Mouse (Mus musculus) NIH3T3 (cell line): ENCODE measurements at regions not wholly inside any gene's neighbourhood (a gene's known extent, or its start where the extent isn't known, plus 50 kb on each side); places are given as distances from the start of the nearest gene placed in this dataset.

Experiments used
- DNase-seq: peaks from one replicate; pipeline ENCODE4 v3.0.0-alpha.2; 2012; ENCODE audit warnings: low read depth

- no peak for DNase-seq
Measured at GRCm38 (mm10) chr15:52783940-52784339, 1100.8 kb upstream of the Gm7489 start.

GRCm38 (mm10) chr15:52785196-52785595 is 1099.5 kb upstream of the Gm7489 start:
- DNase-seq, result no peak

DNA sequence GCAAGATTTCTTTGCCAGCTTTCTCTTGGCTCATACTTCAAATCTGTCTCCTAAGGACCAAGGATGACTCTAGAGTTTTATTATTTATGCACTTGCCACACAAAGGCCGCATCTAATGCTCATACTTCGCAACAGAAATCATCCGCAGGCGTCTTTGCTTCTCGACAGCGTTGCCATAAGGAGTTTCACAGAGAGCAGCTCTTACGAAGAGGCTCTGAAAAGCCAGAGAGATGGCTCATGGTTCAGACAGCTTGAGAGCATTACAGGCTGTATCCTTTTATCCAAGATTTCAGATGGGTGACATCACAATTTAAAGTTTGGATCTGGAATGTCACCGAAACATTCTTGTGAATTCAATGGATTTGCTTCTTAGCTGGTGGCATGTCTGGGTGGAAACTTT is 1098.7 kb upstream of the Gm7489 start:
- no peak for DNase-seq

DNA sequence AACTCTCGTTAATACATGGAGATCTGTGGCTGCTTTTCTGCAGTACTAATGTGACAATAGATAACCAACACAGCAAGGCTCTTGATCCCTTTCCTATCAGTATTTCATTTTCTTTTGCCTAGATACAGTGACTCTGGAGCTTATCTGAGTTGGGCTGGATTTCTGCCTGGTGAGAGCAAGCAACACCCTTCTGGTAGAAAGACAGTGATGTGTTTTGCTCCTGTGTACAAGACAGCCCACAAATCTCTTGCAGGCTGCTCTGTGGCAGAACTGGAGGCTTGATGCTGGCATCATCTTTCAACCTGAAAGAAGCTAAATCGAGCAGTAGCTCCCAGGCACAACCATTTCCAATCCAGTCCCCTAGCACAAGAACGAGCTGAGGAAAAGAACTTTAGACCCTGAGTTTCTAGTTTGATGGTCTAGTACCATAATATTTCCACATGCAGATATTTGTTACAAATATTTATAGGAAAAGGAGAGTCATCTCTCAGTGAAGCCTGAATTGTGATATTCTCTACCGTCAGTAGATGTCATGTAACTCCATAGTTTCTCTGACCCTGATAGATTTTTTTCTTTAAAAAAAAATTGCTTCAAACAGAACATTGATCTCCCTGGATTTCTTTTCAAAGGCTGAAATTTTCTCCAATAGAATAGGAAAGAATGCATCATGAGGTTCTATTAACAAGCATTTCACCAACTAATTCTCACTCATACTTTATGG is 1079.1 kb upstream of the Gm7489 start:
- DNase-seq, result peak; percentile 12

DNA sequence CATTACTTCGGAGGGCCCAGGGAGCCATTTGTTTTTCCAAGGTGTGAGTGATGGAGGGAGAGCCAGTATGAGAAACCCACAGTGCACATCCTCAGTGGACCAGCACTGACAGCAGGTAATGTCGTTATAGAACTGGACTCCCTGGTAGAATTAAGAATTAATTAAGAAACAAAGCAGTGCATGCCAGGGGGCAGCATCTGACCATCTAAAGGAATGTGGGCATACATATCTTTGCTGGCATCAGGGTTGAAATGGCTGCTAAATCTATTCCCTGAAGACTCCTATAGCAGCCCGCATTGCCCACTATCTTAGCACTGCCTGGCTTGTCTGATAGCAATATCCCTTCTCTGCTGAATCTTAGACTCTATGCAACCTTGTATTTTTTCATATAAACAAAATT is 1076.1 kb upstream of the Gm7489 start:
- DNase-seq, result peak; percentile 42

- DNase-seq, result no peak
Measured at GRCm38 (mm10) chr15:52820796-52821195, 1063.9 kb upstream of the Gm7489 start.

GRCm38 (mm10) chr15:52836896-52837295 is 1047.8 kb upstream of the Gm7489 start:
- DNase-seq, result peak; percentile 37

DNA sequence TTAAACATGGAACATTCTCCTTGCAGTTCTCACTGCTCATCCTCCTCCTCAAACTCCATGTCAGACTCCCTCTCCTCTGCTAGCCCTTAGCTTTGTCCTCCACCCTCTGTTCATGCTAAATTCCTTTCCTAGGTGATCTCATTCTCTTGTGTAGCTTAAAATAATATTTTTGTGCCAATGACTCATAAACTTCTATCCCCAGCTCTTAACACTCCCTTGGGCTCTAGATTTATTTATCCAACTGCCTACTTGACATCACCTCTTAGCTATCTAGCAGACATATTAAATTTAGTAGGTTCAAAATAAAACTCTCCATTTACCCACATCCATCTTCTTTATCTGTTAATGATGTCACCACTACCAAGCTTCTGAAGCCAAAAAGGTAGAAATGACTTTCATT is 1036.6 kb upstream of the Gm7489 start:
- peak; percentile 51 for DNase-seq

DNA sequence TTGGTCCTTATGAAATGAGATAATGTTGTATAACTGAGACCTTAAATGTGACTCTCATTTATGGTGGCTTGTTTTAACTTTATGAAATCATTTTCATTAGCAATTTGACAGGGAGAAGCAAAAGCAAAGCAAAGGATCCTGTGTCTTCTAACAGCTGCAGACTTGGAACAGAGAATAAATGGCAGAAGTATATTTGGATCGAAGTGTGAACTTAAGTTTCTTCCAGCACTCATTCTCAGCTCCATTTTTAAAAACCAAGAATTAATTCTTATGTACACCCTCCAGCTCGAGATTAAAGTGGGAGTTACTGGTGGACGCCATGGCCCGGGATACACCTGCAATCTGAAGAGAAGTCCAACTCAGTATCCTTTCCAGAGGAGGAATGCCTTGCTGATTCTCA is 1026.0 kb upstream of the Gm7489 start:
- no peak for DNase-seq

DNA sequence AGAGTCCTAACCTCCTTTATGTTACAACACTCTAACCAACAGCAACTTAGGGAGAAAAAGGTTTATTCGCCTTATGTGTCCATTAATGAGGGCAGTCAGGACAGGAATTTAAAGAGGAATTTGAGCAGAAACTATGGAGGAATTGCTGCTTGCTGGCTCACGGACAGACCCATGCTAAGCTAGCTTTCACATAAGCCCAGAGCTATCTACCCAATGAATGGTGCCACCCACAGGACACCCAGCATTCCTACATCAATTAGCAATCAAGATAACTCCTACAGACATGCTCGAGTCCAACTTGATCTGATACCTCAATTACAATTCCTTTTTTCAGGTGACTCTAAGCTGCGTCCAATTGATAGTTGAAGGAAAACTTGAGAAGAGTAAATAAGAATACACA is 1021.2 kb upstream of the Gm7489 start:
- no peak for DNase-seq

DNA sequence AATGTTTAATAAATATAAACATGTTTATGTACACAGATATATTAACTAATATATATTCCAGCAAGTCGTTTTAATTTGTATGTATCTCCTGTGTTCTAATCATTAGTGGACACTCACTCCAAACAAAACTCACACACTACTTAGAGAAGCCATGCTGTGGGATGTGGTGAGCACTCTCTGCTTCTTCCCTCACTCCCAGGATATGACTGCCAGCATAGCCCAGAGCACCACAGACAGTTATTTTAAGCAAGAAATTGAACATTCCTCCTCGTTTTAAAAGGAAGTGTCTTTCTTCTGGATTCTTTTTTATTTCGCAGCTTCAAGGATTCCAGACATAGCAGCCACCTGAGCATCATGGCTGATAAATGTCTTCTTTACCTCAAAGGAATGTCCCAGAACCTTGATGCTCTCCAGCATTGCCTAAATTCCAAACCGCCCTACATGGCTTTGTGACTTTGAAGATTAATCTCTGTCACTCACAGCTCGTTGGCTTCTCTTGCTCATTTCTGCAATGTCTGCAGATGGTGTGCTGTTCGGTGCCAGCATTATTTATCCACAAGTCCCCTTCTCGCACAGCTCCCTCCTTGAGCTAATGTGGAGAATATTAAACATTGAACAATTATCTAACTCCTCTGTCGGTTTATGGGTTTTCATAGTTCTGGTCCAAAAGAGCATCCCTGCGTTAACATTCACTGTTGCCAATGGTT is 992.3 kb upstream of the Gm7489 start:
- DNase-seq, result no peak

- no peak for DNase-seq
Measured at GRCm38 (mm10) chr15:52898107-52898506, 986.6 kb upstream of the Gm7489 start.

DNA sequence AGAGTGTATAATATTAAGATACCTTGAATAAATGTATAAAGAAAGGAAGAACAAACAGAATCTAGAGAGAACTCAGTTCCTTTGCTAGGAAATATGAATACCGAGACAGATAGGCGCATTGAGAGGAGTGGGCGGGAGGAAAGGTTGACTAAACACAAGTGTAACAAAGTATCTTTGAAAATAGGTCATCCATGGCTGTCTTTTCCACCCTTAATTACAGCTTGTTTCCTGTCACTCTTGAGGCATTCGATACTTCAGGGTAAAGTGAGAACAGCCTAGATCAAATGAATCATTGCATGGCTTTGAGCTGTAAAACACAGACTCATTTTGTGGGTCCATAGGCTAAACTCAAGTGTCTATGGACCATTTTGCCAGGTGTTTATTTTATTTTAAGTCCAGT is 985.3 kb upstream of the Gm7489 start:
- no peak for DNase-seq

DNA sequence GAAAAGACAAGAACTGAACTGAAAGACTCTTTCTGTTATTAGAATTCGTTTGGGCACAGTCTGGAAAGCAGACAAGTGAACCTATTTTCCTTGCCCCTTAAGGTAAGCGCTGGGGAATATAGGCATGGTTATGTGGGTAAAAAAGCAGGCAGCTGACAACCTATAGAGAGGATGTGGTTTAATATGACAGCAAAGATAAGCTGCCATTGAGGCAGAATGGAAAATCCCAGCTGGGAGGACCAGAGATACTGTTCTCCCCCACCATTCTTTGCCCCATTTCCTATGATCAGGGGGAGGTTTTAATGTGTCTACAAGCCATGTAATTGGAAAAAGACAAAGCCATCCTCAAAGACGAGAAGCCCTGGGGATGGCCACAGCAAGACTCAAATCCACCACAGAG is 984.9 kb upstream of the Gm7489 start:
- DNase-seq, result no peak

DNA sequence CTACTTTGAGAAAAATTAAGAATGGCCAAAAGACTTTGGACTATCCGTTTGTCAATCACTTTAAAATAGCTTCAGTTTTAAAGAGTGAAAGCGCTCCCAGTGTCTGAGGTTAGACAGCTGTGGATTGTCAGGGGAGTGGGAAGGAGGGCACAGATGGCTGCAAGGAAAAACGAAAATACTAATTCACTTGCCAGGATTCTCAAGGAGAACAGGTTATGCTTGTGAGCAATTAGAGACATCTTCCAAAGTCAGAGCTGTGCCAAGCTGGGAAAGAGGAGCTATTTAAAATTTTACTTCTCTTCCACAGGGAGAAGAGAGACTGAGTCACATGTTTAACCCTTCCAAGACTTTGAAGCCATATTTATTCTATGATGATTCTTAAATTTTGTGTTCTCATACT is 979.5 kb upstream of the Gm7489 start:
- DNase-seq, result no peak

- peak; percentile 18 for DNase-seq
Measured at GRCm38 (mm10) chr15:52907217-52907616, 977.5 kb upstream of the Gm7489 start.

DNA sequence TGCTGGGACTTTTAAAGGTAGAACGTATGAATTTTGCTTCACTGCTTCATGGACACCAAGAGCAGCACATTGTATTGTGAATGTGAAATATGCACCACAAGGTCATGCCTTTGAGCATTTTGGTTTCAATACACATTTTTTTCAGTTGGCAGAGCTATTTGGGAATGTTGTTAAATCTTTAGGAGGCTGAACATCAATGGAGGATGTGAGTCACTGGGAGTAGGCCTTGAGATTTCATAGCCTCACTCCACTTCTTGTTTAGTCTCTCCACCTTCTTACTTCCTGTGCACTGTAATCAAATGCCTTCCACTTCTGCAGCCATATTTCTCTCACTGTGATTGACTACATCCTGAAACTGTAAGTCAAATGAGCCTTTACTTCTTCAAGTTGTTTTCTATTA is 962.4 kb upstream of the Gm7489 start:
- peak; percentile 68 for DNase-seq

- peak; percentile 90 for DNase-seq
Measured at GRCm38 (mm10) chr15:52928408-52928807, 956.3 kb upstream of the Gm7489 start.

DNA sequence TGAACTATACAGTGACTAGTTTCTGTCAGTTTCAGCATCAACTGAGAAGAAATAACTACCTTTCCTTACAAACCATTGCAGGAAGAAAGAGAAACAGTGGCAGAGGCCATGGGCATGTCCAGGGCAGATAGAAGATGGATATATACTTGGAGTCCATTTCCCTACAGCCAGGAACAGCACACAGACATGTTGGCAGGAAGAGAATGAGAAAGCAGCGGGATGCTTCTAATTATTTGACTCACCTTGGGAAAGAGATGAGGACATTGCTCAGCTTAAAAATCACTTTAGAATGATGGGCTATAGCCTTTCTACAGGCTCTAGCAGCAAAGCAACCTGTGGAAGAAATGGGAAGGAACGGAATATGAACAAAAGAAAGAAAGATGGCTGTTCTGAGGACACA is 947.6 kb upstream of the Gm7489 start:
- no peak for DNase-seq

DNA sequence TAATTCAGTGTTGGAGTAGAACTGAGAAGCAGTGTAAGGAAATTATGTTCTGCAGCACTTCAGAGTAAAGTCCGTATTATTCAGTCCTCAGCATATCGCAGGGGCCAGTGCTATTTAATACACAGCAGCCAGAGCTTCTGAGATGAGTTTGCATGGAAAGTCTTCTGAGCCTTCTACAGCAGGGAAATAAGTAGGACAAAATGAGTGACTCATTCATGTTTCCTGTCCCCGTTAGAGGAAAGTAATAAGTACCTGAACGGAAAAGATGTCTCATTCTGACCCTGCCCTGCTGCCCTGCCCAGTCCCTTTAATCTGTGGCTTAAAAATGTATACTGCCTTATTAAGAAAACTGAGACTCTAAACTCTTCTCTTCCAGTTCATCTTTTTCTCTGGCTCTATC is 940.1 kb upstream of the Gm7489 start:
- DNase-seq, result no peak

- peak; percentile 62 for DNase-seq
Measured at GRCm38 (mm10) chr15:52948196-52948595, 936.5 kb upstream of the Gm7489 start.

- DNase-seq, result no peak
Measured at GRCm38 (mm10) chr15:52953480-52953879, 931.2 kb upstream of the Gm7489 start.

DNA sequence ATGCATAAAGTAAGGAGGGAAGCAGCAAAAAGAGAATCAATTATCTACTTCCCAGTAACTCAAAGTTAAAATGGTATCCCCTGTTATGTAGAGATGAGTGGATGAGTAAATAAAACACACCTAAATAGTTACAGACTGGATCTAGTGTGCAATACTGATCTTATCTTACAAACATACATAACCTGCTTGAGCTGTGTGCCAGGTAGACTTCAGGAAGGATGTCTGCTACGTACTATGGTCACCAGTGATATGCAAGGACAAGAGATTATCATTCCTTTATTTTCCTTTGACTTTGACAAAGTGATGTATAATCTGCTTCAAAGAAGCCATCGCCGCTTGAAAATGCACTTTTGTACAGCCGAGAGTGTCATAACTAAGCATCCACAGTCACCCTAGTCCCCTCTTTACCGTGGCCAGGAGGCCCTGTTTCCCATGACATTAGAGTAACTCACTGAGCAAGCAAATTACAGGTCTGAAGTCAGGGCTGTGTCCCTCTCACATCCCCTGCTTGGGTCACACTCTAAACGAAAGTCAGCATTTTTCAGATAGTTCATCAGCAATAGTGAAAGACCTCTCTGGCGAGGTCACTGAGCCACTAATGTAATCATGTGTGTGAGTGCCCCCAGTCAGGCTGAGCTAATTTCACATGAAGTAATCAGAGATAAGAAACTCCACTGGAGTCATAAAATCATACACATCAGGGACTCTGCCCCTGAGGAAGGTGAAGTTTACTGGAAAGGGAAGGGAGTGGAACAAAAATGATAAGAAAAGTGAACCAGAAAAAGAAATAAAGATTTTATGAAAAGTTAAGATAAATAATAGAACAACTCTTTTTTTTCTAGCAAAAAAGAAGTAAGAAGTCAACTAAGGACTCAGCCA is 929.8 kb upstream of the Gm7489 start:
- no peak for DNase-seq
